28 mouse cellular contexts compared by ENCODE assay signal in genomic region chr7:126444536-126444935, GRCm38 (mm10). TPM values are rescaled to one million over a fixed set of nuclear protein-coding genes. Genes with fewer than 3 reads are reported as not detected.
"Had no signal": no experiment of that assay in that cellular context is flagged by ENCODE, and none has a peak within 500 bp of the region (broad histone marks: within the 10 kb centered on the region; RNA-seq: fewer than 3 reads in every experiment).

No protein-coding gene starts in this region.

- H3K4me2 ChIP-seq: limb, embryonic 13.5 days; liver, embryonic 12.5 days; liver, embryonic 15.5 days; lung, embryonic 15.5 days; midbrain, embryonic 13.5 days; stomach, embryonic 15.5 days had no signal

- ATAC-seq: liver, embryonic 12.5 days; midbrain, embryonic 13.5 days; midbrain, embryonic 16.5 days had no signal

- H3K27ac ChIP-seq: kidney, postnatal 0 days; limb, embryonic 10.5 days; limb, embryonic 13.5 days; liver, embryonic 12.5 days; liver, embryonic 15.5 days; lung, embryonic 15.5 days; midbrain, embryonic 10.5 days; midbrain, embryonic 13.5 days; stomach, embryonic 15.5 days had no signal

- DNase-seq: kidney, adult 9 months; kidney, postnatal 36 days; liver; lung, adult 18-20 months; lung, postnatal 10 days; lung, postnatal 36 days; right cerebral cortex, adult 18-20 months; right cerebral cortex, postnatal 14 days; right cerebral cortex, postnatal 4 days; spleen, adult 18-20 months; thymus, postnatal 25 days had no signal

- H3K4me1 ChIP-seq: limb, embryonic 10.5 days; limb, embryonic 13.5 days; liver, embryonic 12.5 days; liver, embryonic 15.5 days; lung, embryonic 15.5 days; midbrain, embryonic 10.5 days; midbrain, embryonic 13.5 days; stomach, embryonic 15.5 days had no signal

- H3K9ac ChIP-seq: liver, embryonic 12.5 days; liver, embryonic 15.5 days; lung, embryonic 15.5 days; midbrain, embryonic 13.5 days; stomach, embryonic 15.5 days had no signal

- H3K9me3 ChIP-seq: limb, embryonic 10.5 days; limb, embryonic 13.5 days; liver, embryonic 12.5 days; liver, embryonic 15.5 days; lung, embryonic 15.5 days; megakaryocyte, embryonic 14.5 days; midbrain, embryonic 10.5 days; midbrain, embryonic 13.5 days; stomach, embryonic 15.5 days had no signal

- H3K27me3 ChIP-seq: limb, embryonic 13.5 days; liver, embryonic 12.5 days; liver, embryonic 15.5 days; lung, embryonic 15.5 days; megakaryocyte, embryonic 14.5 days; midbrain, embryonic 13.5 days; stomach, embryonic 15.5 days had no signal

- H3K4me3 ChIP-seq: limb, embryonic 10.5 days; limb, embryonic 13.5 days; liver, embryonic 12.5 days; liver, embryonic 15.5 days; lung, embryonic 15.5 days; megakaryocyte, embryonic 14.5 days; midbrain, embryonic 10.5 days; midbrain, embryonic 13.5 days; stomach, embryonic 15.5 days had no signal

RNA-seq across cellular contexts. Expression of gene Cd19, which starts 29.8 kb away (rescaled TPM):
- total RNA-seq: layer of hippocampus, adult 18-20 months; layer of hippocampus, postnatal 14 days; left cerebral cortex, adult 8-10 months; left cerebral cortex, postnatal 14 days had no signal
- polyA plus RNA-seq: limb, embryonic 10.5 days; limb, embryonic 13.5 days; liver, embryonic 12.5 days; lung, embryonic 15.5 days; midbrain, embryonic 13.5 days; midbrain, embryonic 16.5 days; neural tube, embryonic 11.5 days; neural tube, embryonic 14.5 days had no signal
